Mouse (Mus musculus): Measurements from ENCODE around the gene Olfr266. TPM values are rescaled to one million over a fixed set of nuclear protein-coding genes. Genes with fewer than 3 reads are reported as not detected.

Gene Olfr266
- polyA plus RNA-seq, 1 experiment: not detected

DNA sequence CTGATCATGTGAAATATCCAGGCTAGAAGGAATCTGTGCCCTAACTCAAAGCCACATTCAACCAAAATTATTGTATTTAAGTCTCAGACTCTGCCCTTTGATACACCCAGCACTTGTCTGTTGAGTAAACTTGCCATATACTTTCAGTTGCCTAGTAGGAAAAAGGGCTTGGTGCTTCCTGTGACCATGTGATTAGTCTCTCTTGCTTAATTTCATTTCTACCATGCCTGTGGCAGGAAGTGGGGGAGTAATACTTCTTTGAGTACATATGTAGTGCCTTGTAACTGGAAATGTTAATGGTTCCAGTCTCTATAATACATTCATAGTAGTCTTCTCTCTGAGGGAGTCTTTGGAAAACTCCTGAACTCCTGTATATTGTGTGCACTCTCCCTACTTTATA, 38.1 kb downstream of the Olfr266 start:
- Histone ChIP-seq H3K36me3 (ENCODE audit: control insufficient read depth) (no peaks in the 10 kb centered on the region), H3K27me3 (ENCODE audit: control insufficient read depth) (no peaks in the 10 kb centered on the region), H3K9me3 (ENCODE audit: control insufficient read depth, low read length) (no peaks in the 10 kb centered on the region), H3K4me1 (ENCODE audit: control insufficient read depth) (no peaks in the 10 kb centered on the region), H3K4me3 (replicated peaks) (no peak overlapping the region)
- TF ChIP-seq TAL1 (IDR thresholded peaks at IDR 0.05; ENCODE audit: low read length) (no peak), GATA1 (IDR thresholded peaks at IDR 0.05; ENCODE audit: low read length) (no peak)

- Histone ChIP-seq H3K27me3 (ENCODE audit: control insufficient read depth) (no peaks in the 10 kb centered on the region), H3K4me3 (replicated peaks) (no peak overlapping the region), H3K9me3 (ENCODE audit: control insufficient read depth, low read length) (no peaks in the 10 kb centered on the region), H3K4me1 (ENCODE audit: control insufficient read depth) (no peaks in the 10 kb centered on the region), H3K36me3 (ENCODE audit: control insufficient read depth) (no peaks in the 10 kb centered on the region)
- TF ChIP-seq TAL1 (IDR thresholded peaks at IDR 0.05; ENCODE audit: low read length): no peak
- TF ChIP-seq GATA1 (IDR thresholded peaks at IDR 0.05; ENCODE audit: low read length): no peak
These were observed 41.0 kb downstream of the Olfr266 start for GRCm38 (mm10) chr3:106785130-106785529.

- H3K4me3 ChIP-seq (replicated peaks): no peak overlapping the region
- H3K27me3 ChIP-seq (ENCODE audit: control insufficient read depth): no peaks in the 10 kb centered on the region
- TF ChIP-seq GATA1 (IDR thresholded peaks at IDR 0.05; ENCODE audit: low read length) (no peak), TAL1 (IDR thresholded peaks at IDR 0.05; ENCODE audit: low read length) (no peak)
- H3K9me3 ChIP-seq (ENCODE audit: control insufficient read depth, low read length): no peaks in the 10 kb centered on the region
- no peaks in the 10 kb centered on the region for H3K4me1 ChIP-seq (ENCODE audit: control insufficient read depth)
- H3K36me3 ChIP-seq (ENCODE audit: control insufficient read depth): no peaks in the 10 kb centered on the region
These were observed 54.3 kb downstream of the Olfr266 start for GRCm38 (mm10) chr3:106771834-106772233.

Other genes starting within 250 kb of the Olfr266 start
- 0.01 TPM in 1 of 2 replicates, not detected in the other for gene Lrif1, start 141.3 kb downstream of the Olfr266 start, polyA plus RNA-seq (2012)
- not detected in 2 replicates for gene Cd53, start 36.1 kb downstream of the Olfr266 start, polyA plus RNA-seq (2012)
- gene Kcna3, start 209.9 kb upstream of the Olfr266 start, polyA plus RNA-seq (2012): not detected in 2 replicates

All from erythroblast, embryonic 14.5 days (primary cell).